Mouse (Mus musculus): ENCODE results near the gene Drap1.

Drap1 gene

GRCm38 (mm10) chr19:5374748-5375147 is 50.0 kb downstream of the Drap1 start:
- no peak for DNase-seq

GRCm38 (mm10) chr19:5374177-5374576 is 50.6 kb downstream of the Drap1 start:
- DNase-seq = no peak
